Mouse (Mus musculus): ENCODE data around the gene Patl2. TPM values are rescaled to one million over a fixed set of nuclear protein-coding genes. Genes with fewer than 3 reads are reported as not detected.

Patl2 gene
- not detected for polyA plus RNA-seq (2017; shearing (Covaris generic))

GRCm38 (mm10) chr2:122186106-122186505 lies at the start of gene Patl2, which contains the start of gene Terb2:
Patl2 (minus strand) TSS chr2:122186189.
Terb2 (plus strand) TSS chr2:122186272.

GRCm38 (mm10) chr2:122234611-122235288 lies 48.8 kb upstream of the Patl2 start, which contains the start of gene Sord:
Sord (plus strand) TSS chr2:122234749.

GRCm38 (mm10) chr2:122160680-122161079 lies 25.3 kb downstream of the Patl2 start, which contains the start of gene Trim69:
Trim69 (plus strand) TSS chr2:122160700.

GRCm38 (mm10) chr2:122147508-122148241 lies 38.3 kb downstream of the Patl2 start, which contains the start of gene B2m:
B2m (plus strand) TSS chr2:122147686.

GRCm38 (mm10) chr2:122117961-122118958 lies 67.7 kb downstream of the Patl2 start, which contains the start of gene Spg11:
Spg11 (minus strand) TSS chr2:122118386.

Other genes starting within 250 kb of the Patl2 start
- 47.5 TPM for gene Ctdspl2, start 230.2 kb downstream of the Patl2 start, polyA plus RNA-seq (2017; shearing (Covaris generic))
- not detected for gene Mageb3, start 230.1 kb downstream of the Patl2 start, polyA plus RNA-seq (2017; shearing (Covaris generic))
- gene Eif3j1, start 157.6 kb downstream of the Patl2 start, polyA plus RNA-seq (2017; shearing (Covaris generic)): 19.2 TPM
- 14.4 TPM for gene Spg11, start 67.8 kb downstream of the Patl2 start, polyA plus RNA-seq (2017; shearing (Covaris generic))
- 8,303 TPM for gene B2m, start 38.5 kb downstream of the Patl2 start, polyA plus RNA-seq (2017; shearing (Covaris generic))
- gene Trim69, start 25.5 kb downstream of the Patl2 start, polyA plus RNA-seq (2017; shearing (Covaris generic)): 0.21 TPM
- not detected for gene Terb2, start 83 bp upstream of the Patl2 start, polyA plus RNA-seq (2017; shearing (Covaris generic))
- 3.3 TPM for gene Sord, start 48.6 kb upstream of the Patl2 start, polyA plus RNA-seq (2017; shearing (Covaris generic))
- not detected for gene Duox2, start 112.3 kb upstream of the Patl2 start, polyA plus RNA-seq (2017; shearing (Covaris generic))
- gene Duoxa2, start 112.7 kb upstream of the Patl2 start, polyA plus RNA-seq (2017; shearing (Covaris generic)): 0.24 TPM
- gene Duoxa1, start 127.5 kb upstream of the Patl2 start, polyA plus RNA-seq (2017; shearing (Covaris generic)): not detected
- not detected for gene Duox1, start 129.5 kb upstream of the Patl2 start, polyA plus RNA-seq (2017; shearing (Covaris generic))
- 2.3 TPM for gene Shf, start 183.0 kb upstream of the Patl2 start, polyA plus RNA-seq (2017; shearing (Covaris generic))
- gene Slc28a2, start 240.3 kb upstream of the Patl2 start, polyA plus RNA-seq (2017; shearing (Covaris generic)): 105 TPM